Mouse (Mus musculus): ENCODE data around the gene Gnb1l.

The Gnb1l gene

GRCm38 (mm10) chr16:18586906-18587546 is 88.5 kb downstream of the Gnb1l start:
- no peak for DNase-seq (ENCODE audit: low spot score in 2 of 2)

GRCm38 (mm10) chr16:18587847-18588737 is 89.6 kb downstream of the Gnb1l start:
- no peak for DNase-seq (ENCODE audit: low spot score in 2 of 2)

GRCm38 (mm10) chr16:18588738-18589055 is 90.2 kb downstream of the Gnb1l start:
- DNase-seq (ENCODE audit: low spot score in 2 of 2) = no peak

DNA sequence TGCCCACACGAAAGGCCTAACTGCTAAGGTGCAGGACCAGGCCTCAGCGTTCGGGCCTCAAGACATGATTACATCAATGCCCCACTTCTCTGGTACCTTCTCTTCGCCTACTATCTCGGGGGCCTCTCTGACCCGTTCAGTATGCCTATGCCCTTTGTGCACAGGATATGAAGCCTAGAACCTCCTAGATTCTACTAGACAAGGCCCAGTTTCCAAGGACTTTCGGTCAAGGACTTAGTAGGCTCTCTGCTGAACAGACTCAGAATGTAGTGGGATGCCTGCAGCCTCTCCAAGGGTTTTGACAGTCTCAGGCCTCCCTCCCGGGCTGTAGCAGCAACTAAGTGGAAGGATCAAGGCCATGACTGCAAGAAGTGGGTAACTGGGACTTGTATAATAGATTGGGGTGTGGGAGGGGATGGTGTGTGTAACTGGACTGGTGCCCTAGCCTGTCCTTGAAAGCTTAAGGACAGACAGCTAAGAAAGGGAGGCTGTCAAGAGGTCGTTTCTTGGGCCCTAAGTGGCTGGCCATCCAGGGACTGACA is 90.6 kb downstream of the Gnb1l start:
- no peak for DNase-seq (ENCODE audit: low spot score in 2 of 2)

GRCm38 (mm10) chr16:18589804-18590790 is 91.6 kb downstream of the Gnb1l start, which contains the start of gene Tbx1:
Gene Tbx1 (minus strand): TSS chr16:18590671.
- peak in 1 of 2 experiments; percentile 7 for DNase-seq (ENCODE audit: low spot score in 2 of 2)

- no peak for DNase-seq (ENCODE audit: low spot score in 2 of 2)
Observed at GRCm38 (mm10) chr16:18591047-18592018, 92.8 kb downstream of the Gnb1l start.

- DNase-seq (ENCODE audit: low spot score in 2 of 2) = no peak
Observed at GRCm38 (mm10) chr16:18593930-18594329, 95.4 kb downstream of the Gnb1l start.

- DNase-seq (ENCODE audit: low spot score in 2 of 2) = no peak
Observed at GRCm38 (mm10) chr16:18596255-18596654, 97.7 kb downstream of the Gnb1l start.

DNA sequence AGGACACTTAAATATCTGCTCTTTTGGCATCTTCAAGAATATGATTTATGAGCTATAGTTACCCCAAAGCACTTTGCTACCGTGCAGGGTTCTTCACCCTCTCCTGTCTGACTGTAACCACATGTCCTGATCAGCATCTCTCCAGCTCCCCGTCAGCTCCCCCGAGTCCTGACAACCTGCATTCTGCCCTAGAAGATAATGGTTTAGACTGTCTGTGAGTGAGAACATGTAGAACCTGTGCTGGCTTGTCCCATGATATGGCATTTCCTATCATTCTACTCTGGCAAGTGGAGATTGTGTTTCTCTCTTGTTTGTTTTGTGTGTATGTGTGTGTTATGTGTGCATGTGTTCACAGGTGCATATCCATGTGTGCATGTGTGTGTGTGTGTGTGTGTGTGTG is 99.5 kb downstream of the Gnb1l start:
- DNase-seq (ENCODE audit: low spot score in 2 of 2) = no peak

DNA sequence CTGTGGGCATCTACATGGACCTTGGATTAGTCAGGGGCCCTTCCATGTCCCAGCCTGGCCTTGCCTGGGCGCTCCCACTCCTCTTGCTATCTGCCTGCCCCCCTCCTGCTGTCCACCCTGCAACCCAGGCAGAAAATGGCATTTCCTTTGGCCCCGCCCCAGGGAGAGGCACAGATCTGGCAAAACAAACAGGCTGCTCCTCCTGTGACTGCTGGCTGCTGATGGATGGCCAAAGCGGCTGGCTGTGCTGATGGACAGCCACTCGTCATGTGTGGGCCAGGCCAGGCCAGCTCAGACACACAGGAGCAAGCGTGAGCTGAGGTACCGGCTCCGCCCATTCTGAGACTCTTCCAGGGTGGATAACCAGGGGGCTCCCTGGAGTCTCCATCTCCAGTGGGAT is 102.9 kb downstream of the Gnb1l start:
- DNase-seq (ENCODE audit: low spot score in 2 of 2) = no peak

DNA sequence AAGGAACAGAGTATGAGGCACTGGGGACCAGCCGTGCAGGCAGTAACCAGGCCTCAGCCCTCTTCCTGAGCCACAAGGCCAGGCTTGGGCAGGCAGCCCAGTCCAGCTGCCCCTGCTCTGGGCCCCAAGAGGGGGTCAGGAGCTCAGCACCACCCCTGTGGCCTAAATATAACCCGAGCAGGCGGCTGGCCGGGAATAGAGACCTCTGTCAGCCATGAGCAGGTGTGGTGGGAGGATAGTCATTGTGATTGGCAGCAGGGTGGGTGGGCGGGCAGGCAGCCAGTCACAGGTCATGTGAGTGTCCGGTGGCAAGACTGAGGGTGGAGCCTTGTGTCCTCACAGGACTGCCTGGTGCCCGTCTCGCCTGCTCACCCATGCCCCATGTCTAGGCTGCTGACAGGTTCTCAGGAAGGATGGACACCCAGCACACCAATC is 105.8 kb downstream of the Gnb1l start:
- no peak for DNase-seq (ENCODE audit: low spot score in 2 of 2)

DNA sequence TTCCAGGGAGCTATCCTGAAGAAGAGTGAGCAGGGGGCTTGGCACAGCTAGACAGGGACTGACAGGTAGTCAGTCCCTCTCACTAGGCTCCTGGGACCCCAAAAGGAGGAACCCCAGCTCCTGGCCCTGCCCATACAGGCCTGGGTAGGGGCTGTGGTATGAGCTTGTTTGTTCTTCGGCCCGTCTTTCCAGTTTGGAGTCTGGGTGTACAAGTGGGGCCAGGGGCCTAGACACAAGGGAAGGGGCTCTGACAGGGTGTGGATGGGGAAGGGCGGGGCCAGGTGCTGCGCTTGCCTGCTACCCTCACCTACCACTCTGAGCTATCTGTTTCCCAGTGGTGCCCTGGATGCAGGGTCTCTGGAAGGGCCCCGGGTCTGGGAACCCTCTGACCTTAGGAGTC is 107.2 kb downstream of the Gnb1l start:
- no peak for DNase-seq (ENCODE audit: low spot score in 2 of 2)

GRCm38 (mm10) chr16:18608226-18608625 is 109.7 kb downstream of the Gnb1l start:
- no peak for DNase-seq (ENCODE audit: low spot score in 2 of 2)

DNA sequence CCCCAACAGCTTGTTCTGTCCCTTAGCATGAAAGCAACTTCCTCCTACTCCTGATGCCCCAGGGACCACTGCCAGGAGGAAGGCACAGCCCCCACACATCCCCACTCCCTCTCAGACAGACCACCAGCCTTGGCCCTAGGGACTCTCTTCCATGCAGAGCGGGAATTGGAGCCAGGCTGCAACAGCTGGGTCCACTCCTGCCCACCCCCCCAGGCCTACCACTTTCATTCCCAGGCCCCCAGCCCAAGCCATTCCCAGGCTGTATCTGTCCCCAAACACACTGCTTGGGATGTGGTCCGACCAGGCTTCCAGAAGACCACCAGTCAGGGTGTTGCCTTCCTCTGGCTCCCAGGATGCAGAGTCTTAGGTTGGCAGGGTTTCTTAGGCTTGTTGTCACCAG is 110.6 kb downstream of the Gnb1l start:
- DNase-seq (ENCODE audit: low spot score in 2 of 2) = no peak

DNA sequence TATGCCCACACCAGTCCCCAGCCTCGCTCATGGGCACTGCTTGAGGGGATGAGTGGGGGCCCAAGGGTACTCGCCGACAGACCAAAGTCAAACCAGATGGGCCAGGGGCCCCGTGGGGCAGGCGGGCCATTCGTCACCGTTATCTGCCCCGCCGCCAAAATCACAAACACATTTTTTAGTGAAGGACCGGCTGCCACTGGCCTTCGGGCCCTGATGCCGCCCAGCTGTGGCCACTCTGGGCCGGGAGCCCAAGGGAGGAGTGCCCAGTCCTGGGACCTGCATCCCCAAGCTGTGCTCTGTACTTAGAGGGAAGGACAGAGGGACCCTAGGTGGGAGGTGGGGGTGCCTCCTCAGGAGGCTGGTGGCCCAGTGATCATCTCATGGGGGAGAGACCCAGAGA is 113.2 kb downstream of the Gnb1l start:
- DNase-seq (ENCODE audit: low spot score in 2 of 2) = no peak

DNA sequence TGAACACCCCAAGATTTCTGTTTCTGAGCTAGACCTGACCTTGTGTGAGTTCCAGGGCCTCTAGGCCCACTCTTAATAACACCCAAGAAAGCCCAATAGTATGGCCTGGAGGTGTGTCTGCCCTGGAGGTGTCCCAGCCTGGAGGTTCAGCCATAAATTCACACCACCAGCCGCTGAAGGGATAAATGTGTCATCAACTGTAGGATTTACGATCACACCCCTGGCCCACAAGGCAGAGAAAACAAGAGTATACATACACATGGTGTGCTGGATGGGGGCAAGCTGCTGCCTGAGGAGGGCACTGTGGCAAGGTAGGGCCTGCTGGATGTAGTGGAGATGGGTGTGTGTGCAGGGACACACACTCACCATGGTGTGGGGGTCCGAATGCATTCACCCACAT is 114.8 kb downstream of the Gnb1l start:
- no peak for DNase-seq (ENCODE audit: low spot score in 2 of 2)
